Mouse (Mus musculus) liver, embryonic 14.5 days (tissue): ENCODE results near the gene Zfp119a.

Experiments
- CTCF ChIP-seq: IDR thresholded peaks from 2 replicates; pipeline ENCODE4 v1.5.1; 2016; ENCODE audit warnings: antibody characterized with exemption, low read depth, control low read depth
- EP300 ChIP-seq: IDR thresholded peaks from 2 replicates; pipeline ENCODE4 v1.6.1; 2016; ENCODE audit warnings: antibody characterized with exemption, low read depth

DNA sequence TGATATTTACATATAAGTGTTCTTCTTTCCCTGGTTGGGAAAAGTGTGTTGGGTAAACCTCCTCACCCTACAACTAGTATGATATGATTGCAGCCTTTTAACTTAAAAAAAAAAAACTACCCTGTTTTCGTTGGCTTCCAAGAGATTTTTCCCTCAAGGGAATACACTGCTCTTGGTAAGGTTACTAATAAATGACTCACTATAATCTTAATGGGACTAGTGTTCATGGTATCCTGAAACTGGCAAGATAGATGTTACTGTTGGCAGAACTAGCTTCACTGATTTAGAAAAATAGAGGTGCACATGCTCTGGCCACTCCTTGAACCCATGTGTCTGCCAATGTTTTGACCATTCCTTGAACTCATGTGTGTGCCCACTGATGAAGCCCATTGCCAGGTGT is 57.2 kb downstream of the Zfp119a start:
- no peak for TF ChIP-seq CTCF
- no peak for TF ChIP-seq EP300
